Mouse (Mus musculus) testis, postnatal 14 days (tissue): Measurements from ENCODE around the gene Zmiz1.

Experiments
- DNase-seq: peaks from one replicate; pipeline ENCODE4 v3.0.0; 2021; ENCODE audit warnings: low spot score

The Zmiz1 gene

DNA sequence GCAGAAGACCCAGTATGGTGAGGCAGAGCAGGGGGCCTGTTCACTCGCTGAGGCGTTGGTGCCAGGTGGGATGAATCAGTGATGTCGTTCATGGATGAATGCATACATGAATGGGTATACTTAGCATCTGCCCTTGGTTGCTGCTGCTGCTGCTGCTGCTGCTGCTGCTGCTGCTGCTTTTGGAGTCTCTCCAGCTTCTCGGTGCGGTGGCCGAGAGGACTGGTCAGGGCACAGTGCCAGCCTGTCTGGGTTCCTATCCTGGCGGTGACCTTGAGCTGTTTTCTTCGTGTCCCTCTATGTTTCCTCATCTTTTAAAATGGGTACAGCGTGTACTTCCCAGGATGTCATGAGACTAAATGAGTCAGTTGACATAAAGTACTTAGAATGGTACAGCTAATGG is 56.9 kb downstream of the Zmiz1 start:
- peak; percentile 43 for DNase-seq

- no peak for DNase-seq
Measured at GRCm38 (mm10) chr14:25516640-25517591, 57.9 kb downstream of the Zmiz1 start.

- DNase-seq = no peak
Measured at GRCm38 (mm10) chr14:25518645-25519044, 59.7 kb downstream of the Zmiz1 start.

DNA sequence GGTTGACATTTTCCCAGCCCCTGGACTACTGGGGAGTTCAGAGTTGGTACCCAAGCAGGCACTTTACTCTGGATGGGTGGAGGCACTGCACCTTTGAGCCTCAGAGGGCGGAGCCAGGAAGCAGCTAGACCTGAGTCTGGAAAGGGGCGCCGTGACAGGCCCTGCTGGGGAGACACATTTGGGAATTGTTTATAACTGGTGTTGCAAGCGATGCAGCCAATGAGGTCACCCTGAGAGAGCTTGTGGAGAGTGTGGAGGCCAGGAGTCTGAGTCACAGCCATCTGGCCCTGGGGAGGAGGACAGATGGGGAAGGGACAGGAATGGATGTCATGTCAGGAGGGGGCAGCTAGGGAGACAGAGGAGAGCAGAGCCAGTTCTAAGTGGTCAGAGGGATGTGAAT is 60.7 kb downstream of the Zmiz1 start:
- no peak for DNase-seq

- no peak for DNase-seq
Measured at GRCm38 (mm10) chr14:25520589-25520988, 61.6 kb downstream of the Zmiz1 start.

- no peak for DNase-seq
Measured at GRCm38 (mm10) chr14:25520991-25521390, 62.0 kb downstream of the Zmiz1 start.

DNA sequence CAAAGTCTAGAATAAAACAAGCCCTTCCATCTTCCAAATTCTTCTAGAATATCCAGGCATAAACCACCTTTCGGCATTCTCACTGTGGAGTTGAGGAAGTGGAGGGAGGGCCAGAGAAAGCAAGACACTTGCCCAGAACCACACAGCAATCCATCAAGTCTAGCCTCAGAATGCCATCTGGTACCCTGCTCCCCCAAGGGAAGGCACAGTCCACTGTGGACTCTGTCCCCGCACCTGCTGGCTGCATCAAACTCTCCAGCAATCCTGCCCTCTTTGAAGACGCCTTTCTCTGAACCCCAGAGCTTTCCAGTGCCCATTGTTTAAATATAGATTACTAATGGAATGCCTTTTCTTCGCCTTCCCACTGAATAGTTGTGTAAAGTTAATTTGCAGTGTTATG is 62.5 kb downstream of the Zmiz1 start:
- no peak for DNase-seq

- DNase-seq = no peak
Measured at GRCm38 (mm10) chr14:25522415-25522814, 63.4 kb downstream of the Zmiz1 start.

- no peak for DNase-seq
Measured at GRCm38 (mm10) chr14:25523230-25524110, 64.5 kb downstream of the Zmiz1 start.

DNA sequence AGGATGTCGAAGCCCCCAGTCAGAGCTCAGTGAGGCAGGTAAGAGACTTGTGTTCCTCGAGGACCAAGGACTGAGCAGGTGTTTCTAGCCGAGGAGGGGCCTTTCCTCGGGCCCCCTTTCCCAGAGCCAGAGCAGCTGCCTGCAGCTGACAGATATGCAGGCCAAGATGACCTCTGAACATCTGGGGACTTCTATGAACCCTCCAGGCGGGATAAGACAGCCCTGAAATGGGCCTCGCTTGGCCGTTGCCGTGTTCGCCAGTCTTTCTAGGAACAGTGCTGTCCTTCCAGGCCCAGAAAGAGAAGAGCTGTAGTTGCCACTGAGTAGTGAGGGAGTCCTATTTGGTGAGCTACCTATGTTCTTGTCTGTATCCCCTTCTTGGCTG is 65.1 kb downstream of the Zmiz1 start:
- no peak for DNase-seq

- DNase-seq = no peak
Measured at GRCm38 (mm10) chr14:25524884-25525283, 65.9 kb downstream of the Zmiz1 start.

DNA sequence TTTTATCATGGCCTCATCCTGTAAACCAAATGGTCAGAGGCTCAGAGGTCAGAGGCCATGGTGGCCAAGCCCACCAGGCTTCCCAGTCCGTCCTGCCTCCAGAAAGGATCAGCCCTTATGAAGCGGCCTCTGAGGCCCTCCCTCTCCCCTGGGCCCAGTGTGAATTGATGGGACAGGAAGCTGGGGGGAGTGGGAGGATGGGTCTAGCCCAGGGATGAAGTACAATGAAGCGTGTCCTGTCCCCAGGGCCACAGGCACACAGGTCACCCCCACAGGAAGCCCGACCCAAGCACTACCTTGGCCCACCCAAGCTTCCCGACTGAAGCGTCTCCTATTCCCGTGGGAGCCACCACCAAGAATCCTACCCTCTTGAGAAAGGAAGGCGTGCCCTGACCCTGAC is 66.7 kb downstream of the Zmiz1 start:
- no peak for DNase-seq

DNA sequence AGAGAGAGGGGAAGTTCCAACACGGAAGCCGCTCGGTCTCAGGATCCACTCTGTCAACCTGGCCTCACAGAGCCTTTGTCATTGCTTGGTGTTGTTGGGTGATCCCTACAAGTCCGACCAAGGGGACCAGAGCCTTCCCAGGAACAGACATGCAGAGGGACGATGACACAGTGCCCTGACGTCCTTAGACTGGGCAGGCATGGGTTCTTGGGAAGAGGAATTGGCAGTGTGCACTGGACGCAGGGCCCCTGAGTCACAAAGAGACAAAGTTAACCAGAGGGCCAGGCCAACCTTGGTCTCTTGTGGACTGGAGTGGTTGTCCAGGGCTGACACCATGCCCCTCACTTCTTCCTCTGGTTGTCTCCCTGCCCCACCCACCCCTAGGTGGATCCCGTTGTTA is 67.9 kb downstream of the Zmiz1 start:
- no peak for DNase-seq

GRCm38 (mm10) chr14:25527321-25527720 is 68.3 kb downstream of the Zmiz1 start:
- no peak for DNase-seq

- no peak for DNase-seq
Measured at GRCm38 (mm10) chr14:25530342-25530741, 71.4 kb downstream of the Zmiz1 start.

DNA sequence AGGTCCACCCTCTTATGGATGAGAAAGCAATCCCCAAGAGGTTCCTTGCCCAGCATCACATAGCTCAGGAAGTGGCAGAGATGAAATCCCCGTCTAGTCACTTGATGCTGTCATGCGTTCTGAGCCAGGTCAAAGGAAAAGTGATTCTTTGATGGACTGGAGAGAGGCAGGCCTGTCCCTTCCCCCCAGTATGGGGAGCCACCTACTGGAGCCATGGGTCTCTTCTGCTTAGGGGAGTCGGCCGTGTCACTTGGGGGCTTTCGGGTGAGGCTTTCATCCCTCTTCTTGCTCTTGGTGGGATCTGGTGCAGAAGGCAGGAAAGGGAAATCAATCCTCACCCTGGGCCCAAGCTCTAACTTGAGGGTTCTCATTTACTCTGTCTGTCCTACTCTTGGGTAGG is 71.8 kb downstream of the Zmiz1 start:
- DNase-seq = no peak

DNA sequence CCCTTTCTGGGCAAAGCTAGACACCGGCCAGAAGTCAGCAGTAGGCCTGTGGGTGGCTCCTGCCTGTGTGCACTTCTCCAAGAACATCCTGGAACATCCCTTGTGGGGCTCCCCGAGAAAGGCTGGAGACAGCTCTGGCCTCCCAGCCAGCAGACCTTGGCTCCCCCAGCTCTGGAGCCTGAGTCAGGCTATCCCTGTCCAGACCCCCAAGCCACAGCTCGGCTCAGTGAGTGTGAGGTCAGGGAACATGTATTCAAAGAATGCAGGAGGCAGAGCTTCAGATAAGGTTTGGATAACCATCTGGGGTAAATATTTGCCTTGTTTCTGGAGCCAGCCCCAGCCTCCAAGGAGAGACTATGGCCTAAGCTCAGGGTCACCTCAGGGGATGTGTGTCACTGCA is 74.0 kb downstream of the Zmiz1 start:
- DNase-seq = no peak

- no peak for DNase-seq
Measured at GRCm38 (mm10) chr14:25533631-25534395, 74.8 kb downstream of the Zmiz1 start.

DNA sequence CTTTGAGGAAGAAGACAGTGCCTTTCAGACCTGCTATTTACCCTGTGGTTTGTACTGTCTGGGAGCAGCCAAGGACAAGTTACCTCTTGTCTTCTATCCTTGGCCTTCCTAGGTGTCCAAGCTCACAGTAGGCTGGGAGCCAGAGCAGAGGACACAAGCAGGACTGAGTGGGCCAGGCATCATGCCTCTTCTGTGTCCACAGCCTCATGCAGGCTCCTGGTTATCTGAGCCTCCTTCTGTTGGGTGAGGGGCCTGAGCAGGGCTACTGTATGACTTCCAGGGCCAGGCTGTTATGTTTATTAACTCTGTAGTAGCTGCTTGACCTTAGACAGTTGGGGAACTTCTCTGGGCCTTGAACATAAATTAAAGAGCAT is 75.4 kb downstream of the Zmiz1 start:
- no peak for DNase-seq

DNA sequence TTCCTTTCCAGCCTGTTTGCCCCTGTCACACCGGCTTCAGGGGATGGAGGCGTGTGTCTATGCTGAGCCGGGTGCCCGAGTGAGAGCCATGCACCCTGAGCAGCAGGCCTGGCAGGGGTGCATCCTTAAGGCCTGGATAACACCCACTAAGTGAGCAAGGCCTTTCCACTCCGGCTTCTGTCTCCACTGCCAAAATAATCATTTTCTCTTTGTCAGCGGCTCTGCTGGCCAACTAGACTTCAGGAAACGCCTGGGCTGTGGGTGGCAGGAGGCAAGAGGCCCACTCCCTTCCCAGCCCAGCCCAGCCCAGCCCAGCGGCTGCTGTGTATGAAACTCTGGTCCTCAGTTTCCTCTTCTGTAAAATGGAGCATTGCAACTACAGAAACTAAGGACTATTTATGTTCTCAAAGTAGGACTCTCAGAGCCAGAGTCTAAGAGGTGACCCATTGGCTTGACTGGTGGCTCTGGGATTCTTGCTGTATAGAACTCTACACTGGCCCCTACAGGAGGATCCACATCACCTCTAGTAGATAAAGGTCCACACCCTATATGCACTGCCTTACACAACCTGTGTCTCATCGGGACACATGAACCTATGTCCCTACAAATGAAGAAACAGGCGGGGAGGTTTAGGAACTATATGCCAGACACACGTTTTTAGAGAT is 76.1 kb downstream of the Zmiz1 start:
- no peak for DNase-seq

DNA sequence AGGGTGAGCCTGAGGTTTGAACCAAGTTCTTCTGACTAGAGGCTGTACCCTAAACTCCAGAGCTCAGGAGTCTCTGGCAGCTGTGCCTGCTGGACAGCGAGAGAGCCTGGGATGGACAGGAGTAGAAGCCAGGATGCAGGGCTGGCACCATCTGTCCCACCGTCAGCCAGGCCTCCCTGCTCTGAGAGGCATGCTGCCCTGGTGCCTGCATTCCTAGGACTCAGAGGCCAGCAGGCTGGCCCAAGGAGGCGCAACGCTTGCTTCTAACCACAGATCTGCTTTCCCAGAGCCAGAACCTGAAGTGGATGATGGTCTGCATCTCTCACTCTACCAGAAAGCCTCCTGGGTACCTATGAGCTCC is 76.6 kb downstream of the Zmiz1 start:
- no peak for DNase-seq

GRCm38 (mm10) chr14:25536476-25536875 is 77.5 kb downstream of the Zmiz1 start:
- DNase-seq = no peak
